Mouse (Mus musculus): ENCODE measurements around the gene Zfp385c.

The Zfp385c gene

DNA sequence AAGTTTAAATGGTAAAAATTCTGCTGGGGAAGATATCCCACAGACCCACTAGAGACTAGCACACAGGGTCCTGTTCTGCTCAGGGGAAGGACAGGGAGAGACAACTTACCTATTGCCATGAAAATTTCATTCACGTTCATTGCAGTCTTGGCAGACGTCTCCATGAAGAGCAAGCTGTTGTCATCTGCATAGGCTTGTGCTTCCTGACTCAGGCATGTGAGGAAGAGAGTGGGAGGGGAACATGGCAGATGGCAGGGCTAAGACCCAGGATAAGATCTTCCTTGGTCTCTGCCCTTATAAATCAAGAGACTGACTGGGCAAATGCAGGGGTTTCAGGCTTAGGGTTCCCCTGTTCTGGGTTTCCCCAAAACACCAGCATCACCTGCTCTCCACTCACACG is 24.4 kb upstream of the Zfp385c start:
- no peak for DNase-seq (ENCODE audit: low spot score in 2 of 2)

DNA sequence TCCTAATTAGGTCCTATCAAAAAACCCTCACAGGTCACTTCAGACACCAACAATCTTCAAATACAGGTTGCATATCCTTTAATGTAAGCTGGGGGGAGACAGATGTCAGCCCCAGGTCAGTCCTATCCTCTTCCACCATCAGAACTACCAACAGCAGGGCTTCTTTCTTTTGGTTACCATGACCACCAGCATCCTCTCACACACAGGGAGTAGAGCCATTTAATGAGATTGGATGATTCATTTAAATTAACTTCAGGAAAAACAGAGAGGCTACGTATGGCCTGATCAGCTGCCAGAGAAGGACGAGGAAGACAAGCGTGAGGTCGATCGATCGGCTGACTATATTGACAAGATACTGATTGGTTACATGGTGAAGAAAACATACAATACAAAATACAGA is 22.7 kb upstream of the Zfp385c start:
- DNase-seq (ENCODE audit: low spot score in 2 of 2), result no peak

DNA sequence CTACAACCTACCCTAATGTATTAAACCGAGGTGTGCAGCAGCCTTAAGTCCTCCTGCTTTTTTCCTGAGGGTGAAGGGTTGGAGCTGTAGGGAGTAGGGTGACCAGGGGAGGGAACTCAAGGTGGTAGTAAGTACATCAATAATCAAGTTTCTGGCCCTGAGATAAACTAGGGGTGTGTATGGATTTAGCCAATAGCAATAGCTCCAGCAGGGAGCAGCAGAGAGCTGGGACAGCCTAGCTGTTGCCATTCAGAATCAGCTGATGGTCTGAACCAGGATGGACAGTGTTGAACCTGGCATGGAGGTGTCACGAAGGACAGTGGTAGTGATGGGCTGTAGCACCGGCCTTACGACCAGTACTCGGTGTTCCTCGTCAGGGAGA is 22.3 kb upstream of the Zfp385c start:
- peak; percentile 55 to 84 for DNase-seq (ENCODE audit: low spot score in 2 of 2)

DNA sequence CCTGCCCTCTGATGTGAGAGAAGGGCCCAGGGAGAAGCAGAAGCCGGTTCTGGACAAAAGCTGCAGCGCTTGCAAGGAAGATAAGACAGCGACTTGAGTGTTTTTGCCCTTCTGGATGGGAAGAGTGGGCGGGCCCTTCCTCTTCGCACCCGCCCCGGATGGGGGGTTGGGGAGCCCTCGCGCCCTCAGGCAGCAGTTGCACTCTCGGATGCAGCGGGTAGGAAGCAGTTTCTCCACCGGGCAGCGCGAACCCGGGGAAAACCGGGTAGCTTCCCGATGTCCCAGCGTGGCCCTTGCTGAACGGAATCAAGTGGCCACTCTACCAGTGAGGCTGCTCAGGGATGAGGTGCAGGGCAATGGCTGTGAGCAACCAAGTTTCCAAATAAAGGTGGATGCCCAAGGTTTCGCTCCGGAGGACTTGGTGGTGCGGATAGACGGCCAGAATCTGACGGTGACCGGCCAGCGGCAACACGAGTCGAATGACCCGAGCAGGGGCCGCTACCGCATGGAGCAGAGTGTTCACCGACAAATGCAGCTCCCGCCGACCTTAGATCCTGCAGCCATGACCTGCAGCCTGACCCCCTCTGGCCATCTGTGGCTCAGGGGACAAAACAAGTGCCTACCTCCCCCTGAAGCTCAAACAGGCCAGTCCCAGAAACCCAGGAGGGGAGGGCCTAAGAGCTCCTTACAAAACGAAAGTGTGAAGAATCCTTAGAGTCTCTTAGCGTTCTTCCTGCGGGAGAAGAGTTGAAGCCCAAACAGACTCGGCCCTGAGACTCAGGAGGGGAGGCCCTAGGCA is 21.7 kb upstream of the Zfp385c start, which contains the start of gene Hspb9:
TSS of gene Hspb9 (plus strand) at position 116 of the 799 bp plus-strand sequence.
- peak in 1 of 2 experiments; percentile 21 for DNase-seq (ENCODE audit: low spot score in 2 of 2)

DNA sequence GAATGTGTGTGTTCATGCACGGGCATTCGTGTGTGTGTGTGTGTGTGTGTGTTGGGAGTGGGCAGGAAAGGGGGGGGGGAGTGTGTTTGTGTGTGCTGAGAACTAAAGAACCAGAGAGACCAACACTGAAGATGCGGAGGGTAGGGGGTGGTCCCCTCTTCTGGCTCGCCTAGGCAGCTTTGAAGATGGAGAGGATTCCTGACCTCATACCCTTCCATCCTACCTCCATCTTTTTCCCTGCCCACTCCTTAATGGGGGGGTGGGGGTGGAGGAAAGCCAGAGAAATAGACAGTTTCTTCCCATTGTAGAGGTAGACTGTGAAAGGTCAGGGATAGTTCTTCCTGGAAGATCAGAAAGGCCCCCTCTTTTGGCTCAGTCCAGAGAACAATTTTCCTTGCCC is 20.9 kb upstream of the Zfp385c start:
- DNase-seq (ENCODE audit: low spot score in 2 of 2), result no peak

DNA sequence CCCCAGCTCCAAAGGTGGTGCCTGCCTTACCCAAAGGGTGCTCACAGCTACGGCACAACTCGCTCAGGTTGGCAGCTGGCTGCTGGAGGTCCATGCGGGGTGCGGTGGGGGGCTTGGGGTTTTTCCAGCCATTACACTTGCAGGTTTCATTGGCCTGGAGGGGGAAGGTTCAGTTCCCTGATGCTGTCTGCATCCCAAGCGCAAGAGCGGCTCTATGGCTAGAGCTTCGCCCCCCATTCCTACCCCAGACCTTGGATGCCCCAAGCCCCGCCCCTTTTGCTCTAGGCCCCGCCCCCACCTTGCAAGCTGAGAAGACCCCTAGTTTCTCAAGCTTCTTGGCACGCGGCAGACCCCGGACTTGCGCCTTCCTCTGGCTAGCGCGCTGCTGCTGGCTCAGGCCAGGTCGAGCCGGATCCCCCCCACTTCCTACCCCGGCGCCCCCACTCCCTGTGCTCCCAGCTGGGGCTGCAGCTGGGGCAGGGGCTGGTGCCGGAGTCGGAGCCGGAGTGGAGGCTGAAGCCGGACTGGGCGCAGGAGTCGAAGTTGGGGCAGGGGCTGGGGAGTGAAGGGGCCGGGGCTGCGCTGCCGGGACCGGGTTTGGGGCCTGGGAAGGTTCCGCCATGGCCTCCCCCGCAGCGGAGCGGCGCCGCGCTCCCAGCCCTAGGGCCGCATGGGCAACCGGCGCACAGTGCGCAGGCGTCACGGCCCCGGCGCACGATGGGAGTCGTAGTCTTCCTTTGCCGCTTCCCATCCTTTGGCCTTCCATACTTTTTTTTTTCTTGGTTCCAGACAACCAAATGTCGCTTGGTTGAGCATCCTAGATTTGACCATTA is 19.7 kb upstream of the Zfp385c start, which contains the start of gene Kat2a:
TSS of gene Kat2a (minus strand) at position 683 of the 833 bp plus-strand sequence.
- peak; percentile 70 to 86 for DNase-seq (ENCODE audit: low spot score in 2 of 2)

DNA sequence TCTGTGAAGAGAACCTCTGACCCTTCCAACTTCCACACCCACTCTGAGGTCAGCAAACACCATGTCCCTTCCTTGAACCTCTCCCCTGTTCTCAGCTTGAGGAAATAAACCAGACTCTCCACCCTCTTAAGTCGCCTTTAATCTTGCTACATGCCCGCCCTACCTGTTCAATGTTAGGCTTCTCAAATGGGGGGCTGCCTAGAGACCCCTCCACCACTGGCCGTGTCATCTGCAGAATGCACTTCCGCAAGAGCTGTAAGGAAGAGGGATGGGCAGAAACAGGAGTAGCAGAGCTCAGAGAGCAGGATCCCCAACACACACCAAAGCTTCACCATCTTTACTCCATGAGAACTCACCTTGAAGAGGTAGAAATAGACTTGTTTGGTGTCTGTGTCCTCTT is 18.7 kb upstream of the Zfp385c start:
- DNase-seq (ENCODE audit: low spot score in 2 of 2), result no peak

DNA sequence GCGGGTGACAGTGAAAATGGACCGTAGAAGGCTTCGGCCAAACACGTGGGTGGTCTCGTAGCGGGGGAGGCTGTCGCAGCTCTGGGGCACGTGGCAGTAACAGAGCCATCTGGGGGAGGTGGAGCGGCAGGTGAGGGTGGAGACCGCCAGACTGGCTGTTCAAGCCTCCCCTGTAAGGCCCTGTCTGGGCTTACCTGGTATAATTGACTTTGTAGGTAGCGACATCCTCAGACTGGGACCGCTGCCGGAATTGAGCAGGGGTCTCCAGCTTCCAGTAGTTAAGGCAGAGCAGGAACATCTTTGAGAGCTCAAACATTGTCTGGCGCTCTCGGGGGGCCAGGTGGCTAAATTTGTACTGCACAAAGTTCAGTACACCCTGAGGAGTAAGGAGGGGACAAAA is 18.3 kb upstream of the Zfp385c start:
- no peak for DNase-seq (ENCODE audit: low spot score in 2 of 2)

DNA sequence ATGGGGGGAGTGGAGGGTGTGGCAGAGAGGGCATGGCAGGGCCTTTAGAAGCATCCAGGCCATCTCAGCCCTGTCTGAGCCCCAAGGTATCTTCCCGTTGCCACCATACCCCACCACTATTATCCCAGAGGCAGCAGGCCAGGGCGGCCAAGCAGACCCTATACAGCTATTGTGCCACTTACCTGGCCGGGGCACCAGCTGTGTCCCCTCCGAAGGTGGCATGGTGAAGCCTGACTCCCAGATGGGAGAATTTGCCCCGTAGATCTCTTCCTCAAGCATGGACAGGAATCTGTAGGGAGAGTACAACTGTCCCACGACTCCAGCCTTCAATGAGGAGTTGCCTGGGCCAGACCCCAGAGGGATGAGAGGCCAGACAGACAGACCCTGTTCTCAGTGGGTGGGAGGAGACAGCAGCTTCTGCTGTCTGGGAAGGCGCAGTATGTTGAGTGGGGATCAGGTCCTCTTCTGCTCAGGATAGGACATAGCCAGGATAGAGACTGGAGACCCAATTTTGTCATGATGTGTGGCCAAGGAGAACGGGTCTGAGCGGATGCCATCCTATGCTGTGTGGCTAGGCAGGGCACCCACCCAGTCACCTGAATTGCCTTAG is 17.1 kb upstream of the Zfp385c start:
- no peak for DNase-seq (ENCODE audit: low spot score in 2 of 2)

DNA sequence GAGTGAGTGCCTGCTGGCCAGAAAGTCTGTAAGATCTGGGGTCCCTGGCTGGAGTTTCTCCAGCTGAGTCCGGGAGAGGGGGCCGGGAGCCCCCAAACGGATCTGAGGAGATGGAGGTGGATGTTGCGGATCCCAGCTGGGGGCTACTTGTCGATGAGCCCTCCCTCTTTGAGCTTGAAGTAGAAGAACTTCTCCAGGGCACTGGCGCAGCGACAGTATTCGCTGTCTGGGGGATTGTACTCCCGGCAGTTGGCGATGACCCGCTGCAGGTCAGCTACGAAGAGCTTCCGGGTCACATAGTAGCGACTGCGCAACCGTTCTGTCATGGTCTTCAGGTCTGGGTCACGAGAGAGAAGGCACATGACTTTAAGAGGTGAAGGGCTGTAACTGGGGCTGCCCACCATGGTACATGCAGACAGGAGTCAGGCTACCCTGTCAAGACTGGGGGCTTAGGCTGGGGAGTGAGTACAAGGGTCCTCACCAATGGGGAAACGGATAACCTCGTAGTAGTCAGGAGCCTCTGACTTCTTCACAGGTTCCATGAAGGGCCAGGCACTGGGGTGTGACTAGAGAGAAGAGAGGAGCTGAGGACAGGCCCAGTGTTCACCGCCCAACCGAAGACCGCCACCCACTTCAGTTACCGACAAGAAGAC is 13.0 kb upstream of the Zfp385c start:
- DNase-seq (ENCODE audit: low spot score in 2 of 2), result no peak

DNA sequence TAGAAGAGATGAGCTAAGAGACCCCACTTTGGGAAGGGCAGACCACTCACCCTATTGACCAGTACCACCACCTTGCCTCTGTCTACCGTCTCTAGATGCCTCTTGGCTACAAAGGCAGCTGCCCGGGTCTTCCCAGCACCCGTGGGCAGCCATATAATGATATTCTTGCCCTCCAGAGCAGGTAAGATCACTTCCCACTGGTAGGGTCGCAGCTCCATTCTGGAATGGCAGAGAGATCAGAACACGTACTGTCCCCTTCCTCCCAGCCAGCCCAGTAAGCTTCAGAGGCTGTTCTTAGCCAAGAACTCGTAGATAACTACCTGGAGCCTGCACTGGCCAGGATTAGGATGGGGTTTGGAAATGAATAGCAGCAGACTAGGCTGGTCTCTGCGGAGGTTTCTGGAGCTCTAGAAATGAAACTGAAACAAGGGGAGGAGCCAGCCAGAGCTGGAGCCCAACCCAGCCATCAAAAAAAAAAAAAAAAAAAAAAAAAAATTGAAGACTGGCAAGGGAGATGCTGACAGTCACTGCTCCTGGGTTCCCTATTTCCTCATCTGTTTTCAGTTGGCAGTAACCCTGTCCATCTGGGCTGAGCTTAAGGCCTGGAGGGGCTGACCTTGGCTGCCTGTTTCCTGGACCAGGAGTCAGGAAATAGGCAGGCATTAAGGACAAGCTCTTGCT is 11.7 kb upstream of the Zfp385c start, which contains the start of gene Dhx58:
TSS of gene Dhx58 (minus strand) at position 421 of the 681 bp plus-strand sequence.
- no peak for DNase-seq (ENCODE audit: low spot score in 2 of 2)

DNA sequence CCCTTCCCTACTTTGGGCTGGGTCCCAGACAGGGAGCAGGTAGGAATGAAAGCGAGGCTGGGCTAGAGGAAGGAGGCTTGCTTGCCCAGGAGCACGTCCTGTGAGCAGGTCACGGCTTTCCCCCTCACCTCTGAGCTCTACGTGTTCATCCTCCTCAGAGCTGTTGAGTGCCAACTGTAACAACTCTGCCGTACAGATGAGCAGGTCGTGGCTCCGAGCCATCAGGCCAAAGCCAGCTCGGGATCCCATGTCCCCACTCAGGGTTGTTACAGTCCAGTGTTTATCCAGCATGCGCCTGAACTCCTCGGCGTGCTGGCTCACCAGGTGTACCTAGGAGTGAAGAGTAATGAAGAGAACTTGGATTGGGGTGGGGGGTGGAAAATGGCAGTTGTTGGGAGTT is 11.1 kb upstream of the Zfp385c start:
- DNase-seq (ENCODE audit: low spot score in 2 of 2), result no peak

DNA sequence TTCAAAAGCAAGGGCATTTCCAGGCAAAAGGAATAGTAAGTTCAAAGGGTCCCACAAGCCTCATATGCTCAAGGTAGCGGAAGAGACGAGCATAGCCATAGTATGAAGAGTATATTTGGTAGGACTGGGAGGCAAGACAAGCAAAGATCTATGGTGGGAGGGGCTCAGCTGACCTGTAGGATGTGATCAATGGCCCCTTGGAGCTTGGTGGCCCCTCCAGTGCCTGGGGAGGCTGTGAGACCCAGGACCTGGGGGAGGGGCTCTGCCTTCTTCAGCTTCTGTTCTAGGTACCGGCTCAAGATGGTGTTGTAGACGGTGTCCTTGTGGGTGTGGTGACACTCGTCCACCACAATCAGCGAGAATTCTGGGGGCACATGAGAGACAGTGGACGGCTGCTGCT is 10.7 kb upstream of the Zfp385c start:
- no peak for DNase-seq (ENCODE audit: low spot score in 2 of 2)

DNA sequence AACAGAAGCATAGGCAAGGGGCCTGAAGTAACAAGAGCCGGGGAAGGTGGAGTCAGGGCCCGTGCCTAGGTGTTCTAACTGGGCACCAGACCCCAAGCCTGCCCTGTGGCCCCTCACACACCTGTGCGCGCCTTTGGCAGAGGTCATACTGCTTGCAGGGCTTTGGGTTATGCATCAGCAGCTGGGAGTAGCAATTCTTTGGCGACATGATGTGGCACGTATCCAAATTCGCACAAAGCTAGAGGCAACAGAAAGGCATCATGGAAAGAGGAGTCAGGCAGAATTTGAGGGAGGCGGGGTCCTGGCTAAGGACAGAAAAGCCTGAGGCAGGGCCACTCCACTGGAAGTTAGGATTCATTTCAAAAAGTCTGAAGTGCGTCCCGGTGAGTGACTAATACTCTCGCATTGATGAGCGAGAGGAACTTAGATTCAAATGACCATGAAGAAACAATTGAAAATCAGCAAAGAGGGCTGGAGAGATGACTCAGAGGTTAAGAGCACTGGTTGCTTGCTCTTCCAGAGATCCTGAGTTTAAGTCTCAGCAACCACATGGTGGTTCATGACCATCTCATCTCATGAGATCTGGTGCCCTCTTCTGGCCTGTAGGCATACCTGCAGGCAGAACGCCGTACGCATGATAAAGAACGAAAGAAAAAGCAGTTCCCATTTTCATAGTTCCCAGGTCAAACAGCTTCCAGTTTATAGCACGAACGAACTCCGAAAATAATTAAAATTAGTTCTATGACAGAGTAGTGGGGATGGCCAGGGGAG is 10.0 kb upstream of the Zfp385c start:
- peak in 1 of 2 experiments; percentile 66 for DNase-seq (ENCODE audit: low spot score in 2 of 2)

DNA sequence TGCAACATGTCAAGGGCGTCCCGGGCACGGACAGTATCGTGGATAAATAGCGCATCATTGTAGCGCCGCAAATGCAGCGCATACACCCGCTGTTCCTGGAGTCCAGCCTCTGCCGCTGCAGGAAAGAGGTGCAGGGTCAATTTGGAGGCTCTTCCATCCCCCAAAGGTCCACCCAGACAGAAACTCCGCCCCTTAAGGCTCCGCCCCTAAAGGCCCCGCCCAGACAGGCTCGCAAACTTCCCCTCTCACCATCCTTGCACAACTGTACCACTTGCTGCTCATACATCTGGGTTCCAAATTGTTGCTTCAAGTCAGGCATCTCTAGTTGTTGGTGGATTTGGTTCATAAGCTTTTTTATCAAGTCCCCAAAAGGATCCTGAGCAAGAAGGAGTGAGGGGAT is 9.0 kb upstream of the Zfp385c start:
- DNase-seq (ENCODE audit: low spot score in 2 of 2), result no peak

DNA sequence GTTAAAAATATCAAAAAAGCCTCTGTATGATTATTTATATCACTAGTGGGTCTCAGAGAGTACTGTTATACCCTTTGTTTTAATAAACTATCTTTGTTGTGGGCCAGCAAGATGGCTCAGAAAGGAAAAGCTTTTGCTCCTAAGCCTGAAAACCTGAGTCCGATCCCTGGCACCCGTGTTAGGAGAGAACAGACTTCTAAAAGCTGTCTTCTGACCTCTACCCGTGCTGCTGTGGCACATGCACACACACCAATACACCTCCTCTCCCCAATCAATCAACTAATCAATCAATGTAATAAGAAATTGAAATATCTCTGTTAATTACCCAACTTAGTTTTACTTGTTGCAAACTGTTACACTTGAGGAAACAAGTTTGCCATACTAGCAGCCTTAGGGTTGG is 8.5 kb upstream of the Zfp385c start:
- DNase-seq (ENCODE audit: low spot score in 2 of 2), result no peak

DNA sequence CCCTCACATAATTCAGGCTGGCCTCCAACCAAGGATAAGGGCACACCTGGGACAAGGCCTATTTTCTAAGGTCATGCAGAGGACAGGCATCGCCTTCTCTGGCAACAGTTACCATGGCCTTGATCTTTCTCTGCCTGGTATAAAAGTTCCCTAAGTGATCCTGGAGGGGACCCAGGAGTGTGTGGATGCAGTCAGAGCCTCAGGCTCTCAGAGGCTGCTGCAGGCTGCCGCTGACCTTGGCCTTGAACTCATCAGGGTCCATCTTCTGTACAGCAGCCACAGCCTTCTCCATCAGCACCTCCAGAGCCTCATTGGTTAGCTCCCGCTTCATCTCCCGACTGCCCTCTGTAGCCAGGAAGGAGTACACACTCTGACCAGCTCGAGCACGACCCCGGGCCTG is 5.7 kb upstream of the Zfp385c start:
- no peak for DNase-seq (ENCODE audit: low spot score in 2 of 2)

DNA sequence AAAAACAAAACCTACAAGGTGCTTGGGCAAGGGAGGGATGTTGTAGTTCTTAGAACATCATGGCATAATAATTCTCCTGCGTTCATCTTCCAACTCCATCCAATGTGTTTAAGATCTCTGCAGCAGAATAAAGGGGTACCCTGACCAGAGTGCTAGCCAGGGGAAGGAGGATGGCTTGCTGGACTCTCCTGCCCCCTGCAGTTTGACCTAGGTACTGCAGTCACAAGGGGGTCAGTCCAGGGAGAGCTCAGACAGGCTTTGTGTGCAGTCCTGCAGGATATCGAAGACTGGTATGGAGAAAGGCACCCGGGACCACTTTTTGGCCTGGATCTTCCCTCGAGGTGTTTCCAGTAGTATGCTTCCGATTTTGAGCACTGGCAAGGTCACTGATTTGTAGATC is 2.7 kb upstream of the Zfp385c start:
- peak; percentile 91 to 94 for DNase-seq (ENCODE audit: low spot score in 2 of 2)

DNA sequence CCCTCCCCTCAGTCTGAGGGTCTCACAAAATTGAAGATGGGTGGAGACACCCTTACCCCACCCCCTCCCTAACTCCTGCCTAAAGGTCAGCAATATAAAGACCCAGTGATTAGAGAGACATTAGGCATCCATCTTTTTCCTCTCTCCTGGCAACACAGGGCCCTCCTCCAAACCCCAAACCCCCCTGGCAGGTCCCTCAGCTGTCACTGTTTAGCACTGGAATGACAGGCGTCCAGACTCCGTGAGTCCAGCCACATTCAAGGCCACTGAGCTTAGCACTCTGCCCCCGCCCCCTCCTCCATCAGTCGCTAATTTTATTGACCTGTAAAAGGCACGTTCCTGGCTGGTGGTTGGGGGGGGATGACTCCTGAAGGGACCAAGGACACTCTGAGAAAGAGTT is 899 bp upstream of the Zfp385c start:
- DNase-seq (ENCODE audit: low spot score in 2 of 2), result no peak

DNA sequence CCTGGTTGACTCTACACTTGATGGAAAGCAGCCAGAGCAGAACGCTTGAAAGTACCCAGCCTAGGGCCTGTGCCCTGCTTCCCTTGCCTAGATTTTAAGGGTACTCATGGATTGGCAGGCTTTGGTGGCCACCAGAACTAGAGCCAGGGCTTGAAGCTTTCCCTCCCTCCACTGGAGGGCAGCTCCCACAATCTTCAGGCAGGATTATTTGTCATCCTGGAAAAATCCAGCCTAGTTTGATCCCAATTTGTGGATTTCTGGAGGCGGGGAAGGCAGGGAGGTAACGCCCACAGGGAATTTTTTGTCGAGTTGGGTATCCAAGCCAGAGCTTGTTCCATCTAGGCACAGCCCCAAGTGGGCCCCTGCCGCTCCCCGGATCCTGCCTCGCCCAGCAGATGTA is 1.9 kb downstream of the Zfp385c start:
- DNase-seq (ENCODE audit: low spot score in 2 of 2), result no peak

DNA sequence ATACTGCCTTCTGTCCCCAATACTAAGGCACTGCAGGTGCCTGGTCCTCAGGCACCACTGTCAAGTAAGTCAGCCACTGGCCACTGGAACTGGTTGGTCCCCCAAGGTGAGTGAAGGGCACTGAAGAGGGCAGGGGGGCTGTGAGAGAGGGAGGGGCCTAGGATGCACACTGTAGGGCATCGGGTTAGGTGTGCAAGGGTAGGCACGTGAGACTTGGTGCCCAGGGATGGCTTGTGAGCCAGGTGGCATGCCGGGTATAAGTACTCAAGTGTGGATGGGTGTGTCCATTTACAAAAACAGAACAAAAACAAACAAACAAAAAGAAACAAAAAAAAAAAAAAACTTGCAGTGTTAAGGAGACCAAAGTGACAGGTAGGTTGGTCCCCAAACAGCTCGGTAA is 3.8 kb downstream of the Zfp385c start:
- no peak for DNase-seq (ENCODE audit: low spot score in 2 of 2)
